Mouse (Mus musculus) C2C12 (cell line): ENCODE results near the gene 1700037C18Rik. TPM values are rescaled to one million over a fixed set of nuclear protein-coding genes. Genes with fewer than 3 reads are reported as not detected.

ENCODE experiments used
- H3K27me3 ChIP-seq: one replicate; pipeline ENCODE4 v1.6.1; 2011; ENCODE audit not compliant: control insufficient read depth, insufficient read depth, insufficient read length
- H3K36me3 ChIP-seq: one replicate; pipeline ENCODE4 v1.6.1; 2011; ENCODE audit not compliant: control insufficient read depth, insufficient read depth
- H3K4me3 ChIP-seq: one replicate; pipeline ENCODE4 v1.5.1; 2011; ENCODE audit warnings: mild to moderate bottlenecking, control low read depth; ENCODE audit not compliant: poor library complexity, insufficient read depth, severe bottlenecking
- H3K79me2 ChIP-seq: one replicate; pipeline ENCODE4 v1.6.1; 2011; ENCODE audit not compliant: control insufficient read depth, insufficient read depth
- H3K79me3 ChIP-seq: one replicate; pipeline ENCODE4 v1.6.1; 2011; ENCODE audit warnings: low read depth, control low read depth
- H3ac ChIP-seq: one replicate; pipeline ENCODE3; 2011; ENCODE audit warnings: low read depth; ENCODE audit not compliant: control insufficient read depth, insufficient read length
- CEBPB ChIP-seq: IDR thresholded peaks from one replicate; pipeline ENCODE4 v1.6.1; 2011; ENCODE audit warnings: low read depth, mild to moderate bottlenecking, control low read depth, moderate library complexity
- CTCF ChIP-seq: IDR thresholded peaks from one replicate; pipeline ENCODE4 v1.5.1; 2011; ENCODE audit not compliant: control insufficient read depth, insufficient read depth, insufficient read length
- FOSL1 ChIP-seq: IDR thresholded peaks from one replicate; pipeline ENCODE4 v1.8.0; 2011; ENCODE audit warnings: mild to moderate bottlenecking, low read length; ENCODE audit not compliant: poor library complexity, insufficient read depth, severe bottlenecking
- MAX ChIP-seq: IDR thresholded peaks from one replicate; pipeline ENCODE4 v1.6.1; 2011; ENCODE audit warnings: mild to moderate bottlenecking, control low read depth
- MYOD1 ChIP-seq: IDR thresholded peaks from one replicate; pipeline ENCODE4 v1.6.1; 2011; ENCODE audit warnings: low read depth; ENCODE audit not compliant: control insufficient read depth, insufficient read length
- MYOG ChIP-seq: IDR thresholded peaks from one replicate; pipeline ENCODE4 v1.6.1; 2011; ENCODE audit not compliant: control insufficient read depth, insufficient read length; ENCODE audit errors: extremely low read depth
- USF1 ChIP-seq: IDR thresholded peaks from one replicate; pipeline ENCODE4 v1.6.1; 2011; ENCODE audit warnings: low read depth, mild to moderate bottlenecking, control low read depth, moderate library complexity
- microRNA-seq: library from miRNA; unstranded; fragments of <30 nt; microRNA quantifications from one replicate; pipeline ENCODE4, GENCODE M21; 2019; ENCODE audit warnings: borderline microRNAs expressed
- polyA plus RNA-seq: library from polyadenylated mRNA; unstranded; fragments of >200 nt; fragmentation: generic; extraction: Trizol; gene quantifications from one replicate; pipeline ENCODE4 v1.2.1, GENCODE M21; 2012; ENCODE audit warnings: missing spikeins

Gene 1700037C18Rik
- polyA plus RNA-seq, 1 experiment, result 5.9 TPM

- TF ChIP-seq MYOG, result no peak
- no peak for TF ChIP-seq CEBPB
- Histone ChIP-seq H3K79me2 (no peaks in the 10 kb centered on the region), H3K4me3 (peak overlapping the region; percentile 42), H3K79me3 (no peaks in the 10 kb centered on the region), H3K27me3 (no peaks in the 10 kb centered on the region), H3K36me3 (no peaks in the 10 kb centered on the region), H3ac (no peak overlapping the region)
These were observed 60.6 kb downstream of the 1700037C18Rik start for GRCm38 (mm10) chr16:3847871-3848270.

GRCm38 (mm10) chr16:3846711-3847518, 61.6 kb downstream of the 1700037C18Rik start, which contains the start of gene Zfp174:
Gene Zfp174, plus strand, starts transcription at chr16:3847268.
- H3K79me2 ChIP-seq, result no peaks in the 10 kb centered on the region
- H3K79me3 ChIP-seq, result no peaks in the 10 kb centered on the region
- TF ChIP-seq USF1, result no peak
- TF ChIP-seq CTCF, result no peak
- TF ChIP-seq MAX, result no peak
- no peak for TF ChIP-seq MYOG
- TF ChIP-seq MYOD1, result no peak
- TF ChIP-seq FOSL1, result no peak
- no peak for TF ChIP-seq CEBPB
- no peaks in the 10 kb centered on the region for H3K36me3 ChIP-seq
- peak within 1 kb of the TSS; percentile 42 for H3K4me3 ChIP-seq
- H3ac ChIP-seq, result peak within 1 kb of the TSS; percentile 76
- H3K27me3 ChIP-seq, result no peaks in the 10 kb centered on the region

Small RNA genes within 50 kb of the gene (microRNA-seq; reads per million reads assigned to microRNA genes)
- not detected for gene Gm23493

Other genes starting within 250 kb of the 1700037C18Rik start
- not detected for gene Mefv, start 190.6 kb downstream of the 1700037C18Rik start, polyA plus RNA-seq
- gene Zfp263, start 164.6 kb downstream of the 1700037C18Rik start, polyA plus RNA-seq, result not detected
- not detected for gene Olfr15, start 77.8 kb downstream of the 1700037C18Rik start, polyA plus RNA-seq
- gene Zfp174, start 61.4 kb downstream of the 1700037C18Rik start, polyA plus RNA-seq, result 0.18 TPM
- gene Naa60, start 36.3 kb downstream of the 1700037C18Rik start, polyA plus RNA-seq, result 27.1 TPM
- 1.1 TPM for gene Zfp597, start 24.1 kb downstream of the 1700037C18Rik start, polyA plus RNA-seq
- gene Gm20695, start 24.0 kb downstream of the 1700037C18Rik start, polyA plus RNA-seq, result 0.22 TPM
- gene Cluap1, start 112 bp upstream of the 1700037C18Rik start, polyA plus RNA-seq, result 7.7 TPM
- gene Nlrc3, start 67.9 kb upstream of the 1700037C18Rik start, polyA plus RNA-seq, result 0.84 TPM
- 16.1 TPM for gene Slx4, start 95.1 kb upstream of the 1700037C18Rik start, polyA plus RNA-seq
- 1.5 TPM for gene Dnase1, start 128.3 kb upstream of the 1700037C18Rik start, polyA plus RNA-seq
- 90.4 TPM for gene Trap1, start 169.1 kb upstream of the 1700037C18Rik start, polyA plus RNA-seq